Mouse (Mus musculus) yolk sac, embryonic 10.5 days (tissue): ENCODE results near the gene Mrpl11.
"Not testable (repeated sequence)": the region's sequence is repeated elsewhere in the genome, so short reads cannot be mapped to it uniquely, and the experiment has no call there.

Experiments used
- DNase-seq: peaks from one replicate; pipeline ENCODE4 v3.0.0-alpha.2; 2017; ENCODE audit warnings: low spot score

The Mrpl11 gene

GRCm38 (mm10) chr19:4961928-4962601, at the start of gene Mrpl11:
Gene Mrpl11 (plus strand): TSS chr19:4962147.
- peak; percentile 92 for DNase-seq

- DNase-seq: no peak
Observed at GRCm38 (mm10) chr19:4915924-4916603, 45.9 kb upstream of the Mrpl11 start.

GRCm38 (mm10) chr19:4916827-4917226, 45.1 kb upstream of the Mrpl11 start:
- no peak for DNase-seq

GRCm38 (mm10) chr19:4919652-4920051, 42.3 kb upstream of the Mrpl11 start:
- no peak for DNase-seq

- no peak for DNase-seq
Observed at GRCm38 (mm10) chr19:4925121-4925860, 36.7 kb upstream of the Mrpl11 start.

GRCm38 (mm10) chr19:4927904-4928531, 33.9 kb upstream of the Mrpl11 start, which contains the start of gene Dpp3:
Gene Dpp3 (minus strand): TSS chr19:4928287.
- peak; percentile 100 for DNase-seq

DNA sequence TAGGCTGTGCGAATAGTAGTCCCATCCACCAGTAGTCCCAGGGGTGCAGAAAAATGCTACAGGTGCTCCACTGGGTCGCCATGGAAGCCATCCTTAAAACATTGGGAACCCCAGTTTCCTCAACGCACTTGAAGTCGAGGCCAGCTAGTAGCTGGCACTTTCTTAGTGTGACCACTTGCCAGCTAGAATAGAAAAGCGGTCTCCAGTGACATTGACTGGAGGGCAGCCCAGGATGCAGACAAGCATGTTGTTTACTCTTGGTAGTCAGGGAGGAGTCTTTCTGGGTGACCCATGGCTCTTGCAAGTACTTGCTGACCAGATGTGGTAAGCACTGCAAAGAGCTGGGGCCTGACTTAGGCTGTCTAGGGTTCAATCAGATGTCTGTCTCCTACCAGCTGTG, 33.2 kb upstream of the Mrpl11 start:
- peak; percentile 32 for DNase-seq

GRCm38 (mm10) chr19:4936896-4937295, 25.1 kb upstream of the Mrpl11 start:
- DNase-seq: no peak

- no peak for DNase-seq
Observed at GRCm38 (mm10) chr19:4937444-4938310, 24.3 kb upstream of the Mrpl11 start.

- DNase-seq: peak; percentile 92
Observed at GRCm38 (mm10) chr19:4942551-4943252, 19.2 kb upstream of the Mrpl11 start, which contains the start of gene Peli3. Gene Peli3 (minus strand): TSS chr19:4943127.

DNA sequence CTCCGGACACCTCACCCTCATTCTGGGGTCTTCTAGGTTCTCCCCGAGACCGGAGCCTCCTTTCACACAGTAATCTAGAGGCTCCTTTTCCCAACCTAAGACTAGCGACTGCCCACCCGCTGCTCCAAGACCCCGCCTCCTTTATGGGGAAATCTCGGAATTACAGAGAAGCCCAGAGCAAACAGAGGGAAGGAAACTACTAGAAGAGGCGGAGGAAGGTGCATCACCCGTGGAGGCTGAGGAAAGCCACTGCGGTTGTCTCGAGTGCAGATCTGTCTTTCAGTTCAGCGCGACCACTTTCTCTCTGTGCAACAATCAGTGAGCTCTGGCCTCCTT, 18.7 kb upstream of the Mrpl11 start:
- DNase-seq: no peak

DNA sequence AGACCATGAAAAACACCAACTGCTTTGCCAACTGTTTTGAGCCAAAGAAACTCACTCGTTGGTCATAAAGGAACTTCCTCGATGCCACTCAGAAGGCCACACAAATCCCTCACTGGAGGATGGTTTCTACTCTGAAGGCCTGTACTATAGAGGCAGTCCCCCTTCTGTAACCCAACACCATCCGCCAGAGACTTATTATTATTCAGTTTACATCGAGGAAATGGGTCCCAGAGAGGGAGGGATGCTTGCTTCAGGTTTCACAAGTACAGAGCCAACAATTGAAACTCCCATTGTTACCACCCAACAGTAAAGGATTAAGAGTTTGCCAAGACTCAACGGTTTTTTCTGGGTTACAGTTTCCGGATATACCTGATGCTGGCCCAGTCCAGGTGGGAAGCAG, 16.4 kb upstream of the Mrpl11 start:
- DNase-seq: no peak

DNA sequence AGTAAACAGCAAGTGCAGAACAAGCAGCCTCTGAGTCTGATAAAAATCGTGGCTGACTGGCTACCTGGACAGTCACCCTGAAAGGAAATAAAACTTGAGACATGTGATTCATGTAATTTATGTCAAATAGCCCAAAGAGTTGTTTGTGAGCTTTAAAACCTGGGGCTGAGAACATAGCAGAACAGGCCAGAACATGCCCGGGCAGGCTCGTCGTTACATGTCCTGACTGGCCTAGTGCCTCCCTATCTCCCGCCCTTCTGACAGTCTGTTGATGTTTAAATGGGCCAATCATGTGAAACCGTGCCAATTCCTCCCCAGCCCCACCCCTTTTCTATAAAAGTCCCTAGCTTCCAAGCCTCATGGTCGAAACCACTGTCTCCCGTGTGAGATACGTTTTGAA, 13.3 kb upstream of the Mrpl11 start:
- DNase-seq: not testable (repeated sequence)

- no peak for DNase-seq
Observed at GRCm38 (mm10) chr19:4968236-4968635, 6.3 kb downstream of the Mrpl11 start.

- DNase-seq: peak; percentile 19
Observed at GRCm38 (mm10) chr19:4981767-4982166, 19.8 kb downstream of the Mrpl11 start.

GRCm38 (mm10) chr19:4989013-4989412, 27.1 kb downstream of the Mrpl11 start:
- DNase-seq: peak; percentile 78

DNA sequence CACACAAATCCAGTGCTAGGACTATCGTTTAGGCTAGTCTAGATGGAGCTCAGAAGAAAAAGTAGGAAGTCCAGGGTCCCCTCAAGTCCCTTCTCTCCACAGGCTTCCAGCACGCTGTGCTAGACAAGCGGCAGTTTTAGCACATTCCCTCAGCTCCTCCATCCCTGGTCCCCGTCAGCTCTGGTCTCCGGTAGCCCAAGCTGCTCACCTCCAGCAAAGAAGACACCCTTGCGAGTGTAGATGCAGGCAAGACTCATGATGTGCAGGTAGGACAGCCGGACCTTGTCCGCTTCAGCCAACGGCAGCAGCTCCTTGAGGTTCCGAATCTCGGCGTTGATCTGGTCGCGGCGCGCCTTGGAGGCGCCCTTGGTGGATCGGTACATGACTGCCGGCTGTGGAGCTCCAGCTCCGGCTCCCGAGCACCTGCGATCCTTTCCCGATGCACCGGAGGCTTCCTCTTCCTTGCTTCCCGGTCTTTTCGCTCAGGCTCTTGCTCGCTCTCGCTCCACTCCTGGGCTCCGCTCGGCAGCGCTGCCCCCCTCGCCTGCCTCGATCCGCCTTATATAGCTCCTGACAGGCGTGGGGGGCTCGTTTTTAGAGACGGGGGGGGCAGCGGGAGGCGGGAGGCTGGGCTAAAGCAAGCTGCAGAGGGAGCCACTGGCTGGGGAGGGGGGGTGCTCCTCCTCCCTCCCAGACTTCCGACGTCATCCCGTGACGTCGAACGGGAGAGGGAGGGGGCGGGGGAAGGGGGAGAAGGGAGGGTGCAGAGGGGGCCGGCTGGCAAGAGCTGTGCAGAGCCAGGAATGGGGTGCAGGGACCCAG, 27.7 kb downstream of the Mrpl11 start:
- no peak for DNase-seq

- DNase-seq: no peak
Observed at GRCm38 (mm10) chr19:4990256-4990625, 28.3 kb downstream of the Mrpl11 start, which contains the start of gene Npas4. Gene Npas4 (minus strand): TSS chr19:4990316.

DNA sequence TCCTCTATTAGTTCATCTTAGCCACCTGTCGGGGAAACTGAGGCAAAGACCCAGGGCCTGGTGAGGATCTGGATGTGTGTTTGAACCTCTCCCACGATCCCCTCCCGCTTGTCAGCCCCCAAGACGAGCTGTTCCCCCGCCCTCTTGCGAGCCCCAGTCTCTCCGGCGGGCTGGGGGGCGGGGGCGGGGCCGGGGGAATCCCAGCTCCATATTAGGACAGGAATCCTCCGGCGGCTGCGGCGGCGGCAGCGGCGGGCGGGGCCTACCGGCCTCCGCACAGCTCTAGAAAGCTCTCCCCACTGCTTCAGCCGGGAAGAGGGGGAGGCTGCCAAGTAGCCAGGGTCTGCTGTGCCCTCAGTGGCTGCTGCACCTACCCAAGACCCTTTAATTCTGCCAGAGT, 28.8 kb downstream of the Mrpl11 start:
- DNase-seq: no peak

GRCm38 (mm10) chr19:4992371-4992770, 30.4 kb downstream of the Mrpl11 start:
- no peak for DNase-seq
